Mouse (Mus musculus) left cerebral cortex, postnatal 14 days (tissue): Measurements from ENCODE around the gene Rsad1. TPM values are rescaled to one million over a fixed set of nuclear protein-coding genes. Genes with fewer than 3 reads are reported as not detected.

ENCODE experiments used
- DNase-seq, 2 experiments: peaks; one replicate each; pipeline ENCODE4 v3.0.0; 2021 to 2022; ENCODE audit warnings: low spot score in 2 of 2, mixed read lengths in 1 of 2
- intact Hi-C: fragments of 180-260 bp; cut with DNase I; formaldehyde crosslinking; loops from one replicate; pipeline ENCODE4 v1.15.1; 2025
- total RNA-seq, 2 experiments: library from RNA; stranded (reverse); gene quantifications; 2 replicates each; pipeline ENCODE4 v1.2.3; 2021

Gene Rsad1
- total RNA-seq, 2 experiments from 2014 or later, result 16.1 to 16.8 TPM

GRCm38 (mm10) chr11:94499661-94500152 is 49.3 kb downstream of the Rsad1 start, which contains the start of gene Epn3:
TSS of gene Epn3 (minus strand) at chr11:94499974.
- intact Hi-C loops, result no loop called here
- no peak for DNase-seq

- intact Hi-C loops, result no loop called here
- peak in 1 of 2 experiments; percentile 53 for DNase-seq
Observed at GRCm38 (mm10) chr11:94499035-94499434, 50.0 kb downstream of the Rsad1 start.

GRCm38 (mm10) chr11:94498093-94498996 is 50.7 kb downstream of the Rsad1 start:
- intact Hi-C loops, result no loop called here
- DNase-seq, result peak; percentile 61 to 70

GRCm38 (mm10) chr11:94495415-94495814 is 53.6 kb downstream of the Rsad1 start:
- no peak for DNase-seq
- intact Hi-C loops, result no loop called here

GRCm38 (mm10) chr11:94491749-94492099 is 57.3 kb downstream of the Rsad1 start:
- intact Hi-C loops, result no loop called here
- DNase-seq, result no peak

- intact Hi-C loops, result no loop called here
- DNase-seq, result peak in 1 of 2 experiments; percentile 70
Observed at GRCm38 (mm10) chr11:94491035-94491748, 57.9 kb downstream of the Rsad1 start.

Other genes with a start within 250 kb of the Rsad1 start
- gene Luc7l3, start 227.3 kb downstream of the Rsad1 start, total RNA-seq, result 100 to 1,000 TPM; 117 TPM
- gene Ankrd40, start 221.3 kb downstream of the Rsad1 start, total RNA-seq, result 100 to 1,000 TPM; 106 to 108 TPM
- 1 to 10 TPM; 1.6 to 2.3 TPM for gene Abcc3, start 156.3 kb downstream of the Rsad1 start, total RNA-seq
- gene Cacna1g, start 75.1 kb downstream of the Rsad1 start, total RNA-seq, result 100 to 1,000 TPM; 107 to 130 TPM
- gene Spata20, start 63.1 kb downstream of the Rsad1 start, total RNA-seq, result under 1 TPM; 0.38 to 0.62 TPM
- 1 to 10 TPM in 1 of 2 experiments, under 1 TPM in 1; 0.95 to 1.3 TPM for gene Epn3, start 49.3 kb downstream of the Rsad1 start, total RNA-seq
- gene Mycbpap, start 27.5 kb downstream of the Rsad1 start, total RNA-seq, result 1 to 10 TPM; 3.2 to 3.8 TPM
- under 1 TPM in 1 of 2 experiments, not detected in 1; 0.38 TPM for gene Chad, start 15.8 kb upstream of the Rsad1 start, total RNA-seq
- gene Acsf2, start 52.6 kb upstream of the Rsad1 start, total RNA-seq, result 10 to 100 TPM; 16.9 to 17.2 TPM
- 10 to 100 TPM; 83.8 to 84.9 TPM for gene Lrrc59, start 80.5 kb upstream of the Rsad1 start, total RNA-seq
- gene Mrpl27, start 104.5 kb upstream of the Rsad1 start, total RNA-seq, result 10 to 100 TPM; 65.2 to 72.5 TPM
- gene Eme1, start 104.7 kb upstream of the Rsad1 start, total RNA-seq, result under 1 TPM; 0.21 to 0.79 TPM
- 10 to 100 TPM; 23.1 to 25.8 TPM for gene Xylt2, start 128.3 kb upstream of the Rsad1 start, total RNA-seq
- not detected for gene Gm11541, start 155.2 kb upstream of the Rsad1 start, total RNA-seq
- gene Cdc34b, start 192.5 kb upstream of the Rsad1 start, total RNA-seq, result under 1 TPM; 0.31 to 0.38 TPM
- not detected for gene Tmem92, start 233.4 kb upstream of the Rsad1 start, total RNA-seq